Mouse (Mus musculus) ES-Bruce4 (cell line): ENCODE data around the gene Olfr1131. TPM values are rescaled to one million over a fixed set of nuclear protein-coding genes. Genes with fewer than 3 reads are reported as not detected.

Experiments
- H3K27ac ChIP-seq: 2 replicates; pipeline ENCODE4 v1.5.1; 2012; ENCODE audit warnings: low read length, inconsistent platforms; ENCODE audit not compliant: insufficient read depth
- H3K27me3 ChIP-seq: 2 replicates; pipeline ENCODE4 v1.6.1; 2012; ENCODE audit warnings: mild to moderate bottlenecking, low read length, inconsistent platforms; ENCODE audit not compliant: control insufficient read depth, poor library complexity, insufficient read depth, severe bottlenecking
- H3K36me3 ChIP-seq: 2 replicates; pipeline ENCODE4 v1.6.1; 2012; ENCODE audit warnings: inconsistent platforms, mild to moderate bottlenecking, low read length, moderate library complexity; ENCODE audit not compliant: control insufficient read depth, poor library complexity, insufficient read depth, severe bottlenecking
- H3K4me1 ChIP-seq: one replicate; pipeline ENCODE4 v1.8.1; 2011; ENCODE audit warnings: low read length; ENCODE audit not compliant: control insufficient read depth, insufficient read depth
- H3K4me3 ChIP-seq: 2 replicates; pipeline ENCODE4 v1.5.1; 2011; ENCODE audit warnings: low read depth, mild to moderate bottlenecking, low read length
- H3K9ac ChIP-seq: 2 replicates; pipeline ENCODE4 v1.6.1; 2012; ENCODE audit warnings: low read depth, mild to moderate bottlenecking, inconsistent platforms; ENCODE audit not compliant: poor library complexity, severe bottlenecking
- H3K9me3 ChIP-seq: replicated peaks from 2 replicates; pipeline ENCODE4 v1.6.1; 2012; ENCODE audit warnings: mild to moderate bottlenecking, low read length, inconsistent platforms; ENCODE audit not compliant: control insufficient read depth, poor library complexity, insufficient read depth, severe bottlenecking
- CTCF ChIP-seq: IDR thresholded peaks from one replicate; pipeline ENCODE4 v1.8.1; 2011; ENCODE audit warnings: low read depth, low read length
- EP300 ChIP-seq: IDR thresholded peaks from 2 replicates; pipeline ENCODE4 v1.6.1; 2011; ENCODE audit warnings: low read depth, low read length; ENCODE audit not compliant: insufficient read depth
- POLR2A ChIP-seq: IDR thresholded peaks from one replicate; pipeline ENCODE4 v1.8.1; 2011; ENCODE audit warnings: low read length; ENCODE audit not compliant: insufficient read depth
- polyA plus RNA-seq: library from polyadenylated mRNA; stranded (reverse); fragments of >200 nt; gene quantifications from 2 replicates; pipeline ENCODE4 v1.2.4, GENCODE M21; 2011; ENCODE audit warnings: low read depth; ENCODE audit not compliant: missing spikeins, insufficient read depth, insufficient read length

Olfr1131 gene
- polyA plus RNA-seq, 1 experiment: not detected

GRCm38 (mm10) chr2:87673564-87673963 lies 46.7 kb downstream of the Olfr1131 start, which contains the start of gene Olfr1135:
Gene Olfr1135 (minus strand): TSS chr2:87673664.
- Histone ChIP-seq H3K36me3 (no peaks in the 10 kb centered on the region), H3K27me3 (no peaks in the 10 kb centered on the region), H3K4me3 (no peak within 1 kb of the TSS), H3K27ac (no peak within 1 kb of the TSS), H3K9ac (no peak within 1 kb of the TSS), H3K9me3 (no peaks in the 10 kb centered on the region), H3K4me1 (no peaks in the 10 kb centered on the region)
- no peak for TF ChIP-seq POLR2A
- TF ChIP-seq CTCF: no peak
- no peak for TF ChIP-seq EP300

Other genes with a start within 250 kb of the Olfr1131 start
- gene Olfr1122, start 241.3 kb upstream of the Olfr1131 start, polyA plus RNA-seq: not detected in 2 replicates
- not detected in 2 replicates for gene Olfr1123, start 210.5 kb upstream of the Olfr1131 start, polyA plus RNA-seq
- gene Olfr1124, start 196.8 kb upstream of the Olfr1131 start, polyA plus RNA-seq: not detected in 2 replicates
- gene Olfr1126, start 173.1 kb upstream of the Olfr1131 start, polyA plus RNA-seq: not detected in 2 replicates
- not detected in 2 replicates for gene Pramel7, start 130.0 kb upstream of the Olfr1131 start, polyA plus RNA-seq
- 0.76 and 1.4 TPM in 2 replicates for gene Pramel6, start 120.5 kb upstream of the Olfr1131 start, polyA plus RNA-seq
- not detected in 2 replicates for gene Olfr153, start 95.3 kb upstream of the Olfr1131 start, polyA plus RNA-seq
- not detected in 2 replicates for gene Olfr1128, start 81.6 kb upstream of the Olfr1131 start, polyA plus RNA-seq
- not detected in 2 replicates for gene Olfr1129, start 53.2 kb upstream of the Olfr1131 start, polyA plus RNA-seq
- gene Olfr1130, start 20.9 kb upstream of the Olfr1131 start, polyA plus RNA-seq: not detected in 2 replicates
- not detected in 2 replicates for gene Olfr1132, start 10.4 kb downstream of the Olfr1131 start, polyA plus RNA-seq
- not detected in 2 replicates for gene Olfr1133, start 20.3 kb downstream of the Olfr1131 start, polyA plus RNA-seq
- gene Olfr1134, start 31.4 kb downstream of the Olfr1131 start, polyA plus RNA-seq: not detected in 2 replicates
- gene Olfr1135, start 46.6 kb downstream of the Olfr1131 start, polyA plus RNA-seq: not detected in 2 replicates
- not detected in 2 replicates for gene Olfr1136, start 66.8 kb downstream of the Olfr1131 start, polyA plus RNA-seq
- gene Olfr1137, start 86.1 kb downstream of the Olfr1131 start, polyA plus RNA-seq: not detected in 2 replicates
- gene Olfr1138, start 112.9 kb downstream of the Olfr1131 start, polyA plus RNA-seq: not detected in 2 replicates
- gene Olfr1140, start 116.6 kb downstream of the Olfr1131 start, polyA plus RNA-seq: not detected in 2 replicates
- gene Olfr1141, start 126.9 kb downstream of the Olfr1131 start, polyA plus RNA-seq: not detected in 2 replicates
- not detected in 2 replicates for gene Olfr152, start 152.4 kb downstream of the Olfr1131 start, polyA plus RNA-seq
- not detected in 2 replicates for gene Olfr1143, start 173.5 kb downstream of the Olfr1131 start, polyA plus RNA-seq
- not detected in 2 replicates for gene Olfr1145, start 182.7 kb downstream of the Olfr1131 start, polyA plus RNA-seq
- gene Olfr1148, start 203.4 kb downstream of the Olfr1131 start, polyA plus RNA-seq: not detected in 2 replicates
- gene Olfr1150-ps1, start 216.9 kb downstream of the Olfr1131 start, polyA plus RNA-seq: not detected in 2 replicates
- gene Olfr1151, start 228.8 kb downstream of the Olfr1131 start, polyA plus RNA-seq: not detected in 2 replicates
- not detected in 2 replicates for gene Olfr1152, start 239.4 kb downstream of the Olfr1131 start, polyA plus RNA-seq